Mouse (Mus musculus) hindbrain, embryonic 13.5 days (tissue): ENCODE measurements around the gene 9430015G10Rik. TPM values are rescaled to one million over a fixed set of nuclear protein-coding genes. Genes with fewer than 3 reads are reported as not detected.

ENCODE experiments used
- ATAC-seq: fragments of 200-750 bp; cut with Nextera tagmentation; 2 replicates; pipeline ENCODE4 v1.8.0; 2017; ENCODE audit warnings: moderate TSS enrichment; ENCODE audit not compliant: low FRiP score
- H3K27ac ChIP-seq: fragments of 300-500 bp; sonication (generic); 2 replicates; pipeline ENCODE4 v1.5.1; 2015; ENCODE audit warnings: inconsistent platforms, mild to moderate bottlenecking, moderate library complexity
- H3K27me3 ChIP-seq: fragments of 300-500 bp; sonication (generic); 2 replicates; pipeline ENCODE4 v1.6.1; 2015; ENCODE audit warnings: mild to moderate bottlenecking, inconsistent platforms
- H3K36me3 ChIP-seq: fragments of 300-500 bp; sonication (generic); 2 replicates; pipeline ENCODE4 v1.6.1; 2015; ENCODE audit warnings: mild to moderate bottlenecking, inconsistent platforms
- H3K4me1 ChIP-seq: fragments of 300-500 bp; sonication (generic); replicated peaks from 2 replicates; pipeline ENCODE4 v1.6.1; 2015; ENCODE audit warnings: inconsistent platforms
- H3K4me2 ChIP-seq: fragments of 300-500 bp; sonication (generic); 2 replicates; pipeline ENCODE4 v1.6.1; 2015; ENCODE audit warnings: inconsistent platforms, mild to moderate bottlenecking, moderate library complexity
- H3K4me3 ChIP-seq: fragments of 300-500 bp; sonication (generic); 2 replicates; pipeline ENCODE4 v1.5.1; 2015; ENCODE audit warnings: mild to moderate bottlenecking, inconsistent platforms
- H3K9ac ChIP-seq: fragments of 300-500 bp; sonication (generic); 2 replicates; pipeline ENCODE4 v1.6.1; 2015; ENCODE audit warnings: mild to moderate bottlenecking, inconsistent platforms
- H3K9me3 ChIP-seq: fragments of 300-500 bp; sonication (generic); 2 replicates; pipeline ENCODE4 v1.6.1; 2016; ENCODE audit warnings: inconsistent platforms
- WGBS: fragments of 180-500 bp; shearing (Covaris S2); methylation state at CpG from one replicate; pipeline ENCODE4 v1.1.7; 2015; 5-methylcytosine and 5-hydroxymethylcytosine counted together
- polyA plus RNA-seq: library from polyadenylated mRNA; unstranded; fragments of >200 nt; fragmentation: Nextera tagmentation; extraction: Ambion mirVana; gene quantifications from 2 replicates; pipeline ENCODE4 v1.2.1, GENCODE M21; 2015

Gene 9430015G10Rik
- 32.1 and 32.7 TPM in 2 replicates for polyA plus RNA-seq

DNA sequence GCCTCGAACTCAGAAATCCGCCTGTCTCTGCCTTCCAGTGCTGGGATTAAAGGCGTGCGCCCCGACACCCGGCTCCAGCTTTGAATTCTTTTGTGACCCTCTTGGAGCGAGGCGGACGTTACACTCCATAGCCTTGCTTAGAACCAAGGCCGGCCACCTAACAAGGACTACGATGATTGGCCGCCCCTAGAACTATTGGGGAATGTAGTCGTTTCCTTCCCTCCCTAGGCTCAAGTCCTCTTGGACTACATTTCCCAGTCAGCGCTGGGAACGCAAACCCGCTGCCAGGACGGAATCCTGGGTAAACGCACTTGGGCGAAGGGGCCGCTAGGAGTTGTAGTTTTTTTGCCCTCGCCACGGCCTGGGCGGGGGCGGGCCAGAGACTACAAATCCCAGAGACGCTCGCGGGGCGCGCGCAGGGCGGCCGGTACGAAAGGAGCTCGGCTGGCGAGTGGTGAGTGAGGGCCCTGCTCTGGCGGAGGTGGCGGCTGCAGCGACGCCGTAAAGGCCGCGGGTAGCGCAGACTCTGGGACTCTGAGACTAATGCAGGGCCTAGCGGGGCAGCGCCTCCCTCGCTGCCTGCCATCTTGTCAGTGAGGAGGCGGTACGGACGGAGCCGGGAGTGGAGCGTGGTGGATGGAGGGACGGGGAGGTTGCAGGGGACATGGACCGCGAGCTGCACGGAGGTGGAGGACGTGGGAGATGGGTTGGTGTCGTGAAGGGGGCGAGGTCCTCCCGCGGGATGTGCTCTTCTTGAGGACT is at the start of gene 9430015G10Rik:
9430015G10Rik (plus strand) TSS at position 413 of the 762 bp plus-strand sequence.
- peak within 1 kb of the TSS; percentile 68 for H3K4me2 ChIP-seq
- 0 out of 2 replicates have a peak, but pooled peaks cover 2% of the 10 kb centered on the region for H3K36me3 ChIP-seq
- peak within 1 kb of the TSS; percentile 91 for H3K27ac ChIP-seq
- H3K4me1 ChIP-seq = peaks cover 18% of the 10 kb centered on the region
- ATAC-seq = peak; percentile 99
- peak within 1 kb of the TSS; percentile 80 for H3K4me3 ChIP-seq
- under 1% methylated on average over 60 of the region's 60 CpGs for WGBS
- no peaks in the 10 kb centered on the region for H3K27me3 ChIP-seq
- peak within 1 kb of the TSS; percentile 88 for H3K9ac ChIP-seq
- H3K9me3 ChIP-seq = no peaks in the 10 kb centered on the region

DNA sequence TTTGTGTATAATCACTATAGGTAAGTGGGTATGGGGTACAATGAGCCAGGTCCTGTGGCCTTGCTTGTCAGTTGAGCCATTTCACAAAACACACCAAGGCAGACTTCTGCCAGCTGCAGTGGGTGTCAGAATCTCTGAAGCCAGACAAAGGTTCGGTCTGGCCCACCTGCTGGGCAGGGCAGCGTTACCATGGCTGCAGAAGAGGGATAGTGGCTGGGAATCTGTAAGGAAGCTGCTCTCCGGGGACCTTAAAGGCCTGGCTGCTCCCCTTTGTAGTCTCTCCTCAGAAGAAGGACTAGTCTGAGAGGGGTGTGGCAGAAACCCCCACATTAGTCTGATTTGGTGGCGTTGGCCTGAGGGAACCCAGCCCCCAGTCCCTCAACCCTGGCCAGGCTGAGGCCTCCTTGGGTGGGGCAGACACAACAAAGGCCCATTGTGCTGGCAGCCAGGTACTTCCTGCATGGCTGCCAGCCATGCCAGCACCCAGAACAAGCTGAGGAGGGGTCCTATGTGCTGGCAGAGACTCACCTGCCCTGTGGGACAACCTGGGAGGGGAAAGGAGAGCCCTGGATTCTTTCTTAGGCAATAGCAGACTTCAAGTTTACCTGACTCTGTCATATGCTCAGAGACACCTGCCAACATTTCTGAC is 45.8 kb upstream of the 9430015G10Rik start:
- H3K4me1 ChIP-seq = peaks cover 8% of the 10 kb centered on the region
- peak overlapping the region; percentile 19; the same call in 1 of the 2 replicates for H3K9ac ChIP-seq
- H3K36me3 ChIP-seq = no peaks in the 10 kb centered on the region
- H3K9me3 ChIP-seq = no peaks in the 10 kb centered on the region
- peak overlapping the region; percentile 18; the same call in 1 of the 2 replicates for H3K27ac ChIP-seq
- H3K27me3 ChIP-seq = 0 out of 2 replicates have a peak, but pooled peaks cover 2% of the 10 kb centered on the region
- H3K4me2 ChIP-seq = no peak overlapping the region
- no peak overlapping the region for H3K4me3 ChIP-seq
- WGBS = 7% methylated on average over 4 of the region's 4 CpGs
- ATAC-seq = no peak

DNA sequence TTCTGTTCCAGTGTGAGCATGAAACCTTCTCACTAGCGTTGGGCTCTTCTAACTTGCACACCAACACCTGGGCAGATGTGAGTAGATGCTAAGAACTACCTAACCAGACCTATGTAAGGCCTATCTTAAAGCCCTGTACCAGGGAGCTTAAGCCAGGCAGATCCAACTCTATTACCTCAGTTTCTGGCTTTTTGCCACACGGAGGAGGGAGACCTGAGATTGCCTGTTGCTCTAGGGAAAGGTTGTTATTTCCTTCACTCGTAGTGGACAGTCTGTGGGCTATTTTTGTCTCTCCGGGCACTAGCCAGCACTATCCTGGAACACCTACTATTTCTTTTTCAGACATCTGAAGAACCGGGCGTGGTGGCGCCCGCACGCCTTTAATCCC is 45.3 kb upstream of the 9430015G10Rik start:
- no peak overlapping the region for H3K9ac ChIP-seq
- WGBS = 89% methylated on average over 9 of the region's 9 CpGs
- no peak for ATAC-seq
- H3K27me3 ChIP-seq = 0 out of 2 replicates have a peak, but pooled peaks cover 3% of the 10 kb centered on the region
- H3K4me1 ChIP-seq = peaks cover 8% of the 10 kb centered on the region
- H3K27ac ChIP-seq = no peak overlapping the region
- H3K9me3 ChIP-seq = no peaks in the 10 kb centered on the region
- H3K4me2 ChIP-seq = no peak overlapping the region
- no peaks in the 10 kb centered on the region for H3K36me3 ChIP-seq
- no peak overlapping the region for H3K4me3 ChIP-seq

DNA sequence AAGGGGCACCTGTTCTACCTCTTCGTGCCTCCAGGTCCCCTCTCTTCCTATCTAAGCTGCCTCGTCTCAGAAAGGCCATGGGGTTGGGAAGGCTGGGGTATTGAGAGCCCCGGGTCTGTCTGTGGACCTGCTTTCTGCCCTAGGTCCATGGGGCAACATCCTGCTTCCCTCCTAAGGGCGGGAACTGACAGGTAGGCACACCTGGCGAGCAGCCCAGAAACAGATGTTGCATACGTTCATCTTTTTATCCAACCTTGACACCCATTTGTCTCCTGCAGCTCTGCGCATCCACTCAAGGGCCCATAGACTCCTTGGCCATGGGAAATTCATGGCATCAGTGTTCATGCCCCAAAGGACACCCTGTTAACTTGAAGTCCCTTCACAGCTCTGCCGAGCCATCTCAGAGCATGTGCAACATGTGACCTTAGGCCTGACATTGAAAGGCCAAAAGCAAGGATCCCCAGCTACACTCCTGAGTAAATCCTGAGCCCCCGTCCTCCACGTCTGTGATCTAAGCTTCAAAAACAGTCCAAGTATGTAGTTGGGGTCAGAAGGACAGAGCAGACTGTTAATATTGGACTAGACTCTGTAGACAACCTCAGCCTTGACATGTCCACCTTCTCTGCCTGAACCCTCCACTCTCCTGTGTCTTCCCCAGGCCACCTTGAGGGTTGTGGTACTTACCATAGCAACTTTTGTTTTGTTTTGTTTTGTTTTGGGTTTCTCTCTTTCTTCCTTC is 44.5 kb upstream of the 9430015G10Rik start:
- ATAC-seq = no peak
- H3K9ac ChIP-seq = no peak overlapping the region
- H3K36me3 ChIP-seq = no peaks in the 10 kb centered on the region
- H3K4me2 ChIP-seq = no peak overlapping the region
- H3K27me3 ChIP-seq = 0 out of 2 replicates have a peak, but pooled peaks cover 3% of the 10 kb centered on the region
- H3K9me3 ChIP-seq = no peaks in the 10 kb centered on the region
- H3K4me3 ChIP-seq = no peak overlapping the region
- H3K4me1 ChIP-seq = peaks cover 12% of the 10 kb centered on the region
- no peak overlapping the region for H3K27ac ChIP-seq
- 91% methylated on average over 10 of the region's 10 CpGs for WGBS

DNA sequence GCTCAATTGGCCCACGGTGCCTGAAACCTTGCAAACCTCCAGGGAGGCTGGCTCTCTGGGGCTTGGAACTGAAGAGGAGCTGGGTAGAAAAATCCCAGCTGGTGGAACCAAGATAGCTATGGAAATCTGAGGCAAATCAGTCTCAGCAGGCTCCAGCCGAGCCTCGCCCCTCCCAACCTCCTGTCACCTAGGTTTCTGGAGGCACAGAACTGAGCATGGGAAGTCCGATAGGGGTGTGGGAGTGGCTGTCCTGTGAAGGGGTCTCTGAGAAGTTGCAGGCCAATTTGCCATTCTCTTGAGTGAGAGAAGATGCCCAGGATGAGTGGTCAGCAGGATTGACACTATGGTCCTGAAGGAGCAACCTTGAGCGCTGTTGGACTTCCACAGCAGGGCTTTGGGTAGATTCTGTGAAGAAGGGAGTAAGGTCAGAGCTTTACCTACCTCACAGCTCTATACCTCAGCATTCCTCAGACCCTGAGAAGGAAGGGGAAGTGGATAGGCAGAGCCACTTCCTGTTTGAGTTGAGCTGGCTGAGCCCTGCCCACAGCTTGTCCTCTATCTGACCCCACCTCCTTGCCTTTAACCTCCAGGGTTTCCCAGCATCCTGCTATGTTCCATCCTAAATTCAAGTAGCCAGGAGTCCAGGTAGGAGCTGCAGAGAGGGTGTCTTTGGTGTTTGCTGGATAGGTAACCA is 42.4 kb upstream of the 9430015G10Rik start:
- WGBS = 77% methylated on average over 5 of the region's 5 CpGs
- Histone ChIP-seq H3K4me3 (no peak overlapping the region), H3K9me3 (no peaks in the 10 kb centered on the region), H3K4me1 (peaks cover 17% of the 10 kb centered on the region), H3K9ac (no peak overlapping the region), H3K27ac (no peak overlapping the region), H3K36me3 (no peaks in the 10 kb centered on the region), H3K27me3 (0 out of 2 replicates have a peak, but pooled peaks cover 3% of the 10 kb centered on the region), H3K4me2 (no peak overlapping the region)
- no peak for ATAC-seq

DNA sequence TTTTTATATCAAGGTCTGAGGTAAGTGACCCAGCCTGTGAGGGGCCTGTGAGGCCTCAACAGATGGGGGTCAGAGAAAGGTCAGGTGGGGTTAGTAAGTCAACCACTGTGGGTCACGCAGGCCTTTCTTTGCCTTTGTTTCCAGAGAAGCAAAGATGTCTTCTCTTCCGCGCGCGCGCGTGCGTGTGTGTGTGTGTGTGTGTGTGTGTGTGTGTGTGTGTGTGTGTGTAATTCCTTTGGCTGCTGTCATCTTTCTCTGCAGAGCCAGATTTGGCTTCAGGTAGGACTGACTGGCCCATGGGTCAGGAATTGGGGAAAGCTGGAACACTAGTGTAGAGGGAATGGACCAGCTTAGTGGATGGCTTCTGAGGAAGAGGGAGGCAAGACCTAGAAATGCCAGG is 40.1 kb upstream of the 9430015G10Rik start:
- ATAC-seq = no peak
- Histone ChIP-seq H3K9ac (no peak overlapping the region), H3K27me3 (0 out of 2 replicates have a peak, but pooled peaks cover 3% of the 10 kb centered on the region), H3K4me3 (no peak overlapping the region), H3K36me3 (no peaks in the 10 kb centered on the region), H3K9me3 (no peaks in the 10 kb centered on the region), H3K4me1 (peaks cover 9% of the 10 kb centered on the region), H3K4me2 (no peak overlapping the region), H3K27ac (no peak overlapping the region)
- WGBS = 79% methylated on average over 7 of the region's 8 CpGs

DNA sequence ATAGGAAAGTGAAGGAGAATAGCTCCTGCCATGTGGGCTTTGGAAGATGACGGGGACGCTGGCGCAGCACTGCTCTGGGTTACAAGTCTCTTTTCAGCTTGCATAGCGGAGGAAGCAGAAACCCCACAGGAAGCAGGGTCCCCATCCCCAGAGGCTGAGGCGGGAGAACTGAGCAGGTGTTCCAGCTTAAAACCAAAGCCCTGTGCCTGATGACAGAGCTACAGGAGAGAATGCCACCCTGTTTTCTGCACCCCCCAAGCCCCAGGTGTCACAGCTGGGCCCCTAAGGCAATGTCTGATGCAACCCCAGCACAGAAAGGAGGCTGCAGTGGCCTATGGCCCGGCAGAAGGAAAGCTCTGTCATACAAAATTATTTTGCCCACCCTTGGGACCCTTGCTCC is 39.5 kb upstream of the 9430015G10Rik start:
- 57% methylated on average over 6 of the region's 6 CpGs for WGBS
- Histone ChIP-seq H3K36me3 (no peaks in the 10 kb centered on the region), H3K4me1 (peaks cover 9% of the 10 kb centered on the region), H3K9me3 (no peaks in the 10 kb centered on the region), H3K4me3 (no peak overlapping the region), H3K4me2 (no peak overlapping the region), H3K27me3 (peaks cover 3% of the 10 kb centered on the region; the same call in 1 of the 2 replicates), H3K27ac (no peak overlapping the region), H3K9ac (0 out of 2 replicates have a peak overlapping the region, but pooled peaks have one; percentile 19)
- no peak for ATAC-seq

DNA sequence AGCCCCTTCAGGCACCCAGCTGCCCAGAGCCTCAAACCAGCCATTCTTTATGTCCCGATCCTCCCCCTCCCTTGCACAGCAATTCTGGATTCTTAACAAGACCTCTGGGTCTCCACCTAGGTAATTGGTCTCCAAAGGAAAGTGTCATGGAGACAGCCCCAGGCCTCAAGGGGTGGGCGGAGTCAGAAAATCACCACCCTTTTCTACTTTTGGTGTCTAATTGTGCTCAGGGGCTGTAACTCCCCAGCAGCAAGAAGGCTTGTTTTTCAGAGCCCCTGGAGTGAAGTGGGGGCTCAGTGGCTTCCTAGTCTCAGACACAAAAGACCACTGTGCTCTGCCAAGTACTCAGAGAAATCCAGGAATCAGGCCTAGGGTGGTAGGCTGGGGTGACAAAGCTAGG is 39.1 kb upstream of the 9430015G10Rik start:
- H3K4me2 ChIP-seq = no peak overlapping the region
- no peak overlapping the region for H3K27ac ChIP-seq
- peaks cover 7% of the 10 kb centered on the region for H3K27me3 ChIP-seq
- 0 out of 2 replicates have a peak overlapping the region, but pooled peaks have one; percentile 19 for H3K9ac ChIP-seq
- H3K4me3 ChIP-seq = no peak overlapping the region
- no peak for ATAC-seq
- no peaks in the 10 kb centered on the region for H3K36me3 ChIP-seq
- H3K4me1 ChIP-seq = peaks cover 9% of the 10 kb centered on the region
- H3K9me3 ChIP-seq = no peaks in the 10 kb centered on the region
- WGBS = 55% methylated on average over 2 of the region's 2 CpGs

DNA sequence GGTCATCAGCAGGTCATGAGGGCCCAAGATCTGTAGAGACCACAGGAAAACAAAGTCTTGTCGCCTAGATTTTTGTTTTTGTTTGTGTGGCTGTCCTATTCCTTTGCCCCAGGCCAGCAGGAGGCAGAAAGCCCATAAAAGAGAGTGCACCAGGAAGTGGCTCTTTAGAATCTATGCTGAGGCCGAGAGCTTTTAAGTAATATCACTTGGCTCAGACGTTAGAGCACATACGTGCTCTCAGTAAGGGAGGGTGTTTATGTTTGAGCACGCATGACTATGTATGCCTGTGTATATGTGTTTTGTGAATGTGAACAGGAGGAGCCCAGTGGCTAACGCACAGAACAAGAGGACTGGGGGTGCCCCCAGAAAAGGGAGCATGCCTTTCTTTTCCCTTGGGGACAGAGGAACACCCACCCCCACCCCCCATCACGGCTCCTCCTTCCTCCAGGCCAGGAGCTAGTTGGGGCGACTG is 32.8 kb upstream of the 9430015G10Rik start:
- H3K27me3 ChIP-seq = peaks cover 40% of the 10 kb centered on the region
- no peaks in the 10 kb centered on the region for H3K9me3 ChIP-seq
- peaks cover 14% of the 10 kb centered on the region for H3K4me1 ChIP-seq
- no peaks in the 10 kb centered on the region for H3K36me3 ChIP-seq
- ATAC-seq = no peak
- 7% methylated on average over 8 of the region's 8 CpGs for WGBS
- H3K4me2 ChIP-seq = peak overlapping the region; percentile 66
- H3K9ac ChIP-seq = no peak overlapping the region
- H3K27ac ChIP-seq = no peak overlapping the region
- H3K4me3 ChIP-seq = peak overlapping the region; percentile 40; the same call in 1 of the 2 replicates

DNA sequence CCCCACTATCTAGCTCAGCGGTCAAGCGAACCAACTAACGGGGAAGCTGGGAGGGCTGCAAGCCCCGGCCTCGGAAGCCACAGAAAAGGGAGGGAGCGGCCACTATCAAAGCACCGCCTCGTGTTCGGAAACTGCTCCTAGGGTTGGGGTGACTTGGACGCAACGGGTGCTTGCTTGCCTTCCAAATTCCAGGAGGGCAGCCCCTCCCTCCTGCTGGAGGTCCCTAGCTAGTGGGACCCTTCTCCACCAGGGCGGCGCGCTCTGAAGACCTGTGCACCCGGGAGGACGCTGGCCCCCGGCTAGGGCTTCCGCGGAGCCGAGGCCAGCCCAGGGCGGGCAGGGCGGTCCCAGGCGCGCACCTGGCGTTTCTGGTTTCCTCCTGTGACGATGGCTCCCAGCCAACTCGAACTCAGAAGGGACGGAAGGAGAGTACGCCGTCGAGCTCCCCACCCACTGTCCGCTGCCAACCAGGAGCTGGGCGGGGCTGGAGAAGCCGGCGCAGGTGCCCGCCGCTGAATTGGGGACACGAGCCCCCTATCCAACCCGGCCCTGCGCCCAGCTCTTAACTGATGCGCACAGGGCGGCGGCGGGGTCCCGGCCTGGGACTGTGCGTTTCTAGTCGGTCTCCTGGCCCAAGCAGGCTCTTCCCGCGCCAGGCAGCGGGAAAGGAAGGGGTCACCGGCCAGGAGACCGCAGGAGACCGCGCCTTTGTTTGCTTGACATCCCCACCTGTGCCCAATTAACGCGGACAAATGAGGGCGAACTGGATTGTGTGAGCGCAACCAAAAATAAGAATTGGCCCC is 32.1 kb upstream of the 9430015G10Rik start:
- Histone ChIP-seq H3K27ac (no peak overlapping the region), H3K4me2 (peak overlapping the region; percentile 66), H3K9me3 (no peaks in the 10 kb centered on the region), H3K36me3 (no peaks in the 10 kb centered on the region), H3K9ac (peak overlapping the region; percentile 65), H3K27me3 (peaks cover 40% of the 10 kb centered on the region), H3K4me3 (peak overlapping the region; percentile 40), H3K4me1 (peaks cover 14% of the 10 kb centered on the region)
- under 1% methylated on average over 58 of the region's 58 CpGs for WGBS
- ATAC-seq = no peak
